Mouse (Mus musculus) small intestine, adult 2 months (tissue): ENCODE measurements around the gene Nsun2.

Experiments
- CTCF ChIP-seq: fragments of 200-500 bp; IDR thresholded peaks from 2 replicates; pipeline ENCODE4 v1.5.1; 2012; ENCODE audit warnings: low read depth, mild to moderate bottlenecking, control low read depth, inconsistent platforms, low read length, moderate library complexity, mixed read lengths; ENCODE audit not compliant: insufficient replicate concordance, insufficient read length; ENCODE audit errors: extremely low read depth
- POLR2A ChIP-seq: fragments of 200-500 bp; IDR thresholded peaks from 2 replicates; pipeline ENCODE4 v1.6.1; 2012; ENCODE audit warnings: low read depth, mild to moderate bottlenecking, control low read depth, inconsistent platforms, low read length, moderate library complexity

DNA sequence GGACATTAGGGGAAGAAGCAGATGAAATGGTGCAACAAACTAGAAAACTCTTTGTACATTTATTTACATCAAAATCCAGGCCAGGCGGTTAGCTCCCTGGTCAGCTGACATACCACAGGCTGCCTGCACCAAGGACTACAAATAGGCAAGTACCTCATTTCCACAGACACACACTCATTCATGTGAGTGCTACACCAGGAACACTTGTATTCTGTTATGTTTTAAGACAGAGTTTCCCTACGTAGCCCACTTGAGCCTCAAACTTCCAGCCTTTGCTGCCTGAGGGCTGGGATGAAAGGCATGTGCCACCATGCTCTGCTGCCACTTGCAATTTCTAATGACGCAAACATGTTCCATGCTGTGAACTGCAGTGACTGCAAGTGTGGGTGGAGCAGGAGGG, 18.5 kb upstream of the Nsun2 start:
- TF ChIP-seq CTCF (no peak), POLR2A (no peak)
